Mouse (Mus musculus): ENCODE measurements around the gene Prkar1b. TPM values are rescaled to one million over a fixed set of nuclear protein-coding genes. Genes with fewer than 3 reads are reported as not detected.

The Prkar1b gene
- total and polyA plus RNA-seq, 2 experiments = 0.22 to 0.37 TPM

DNA sequence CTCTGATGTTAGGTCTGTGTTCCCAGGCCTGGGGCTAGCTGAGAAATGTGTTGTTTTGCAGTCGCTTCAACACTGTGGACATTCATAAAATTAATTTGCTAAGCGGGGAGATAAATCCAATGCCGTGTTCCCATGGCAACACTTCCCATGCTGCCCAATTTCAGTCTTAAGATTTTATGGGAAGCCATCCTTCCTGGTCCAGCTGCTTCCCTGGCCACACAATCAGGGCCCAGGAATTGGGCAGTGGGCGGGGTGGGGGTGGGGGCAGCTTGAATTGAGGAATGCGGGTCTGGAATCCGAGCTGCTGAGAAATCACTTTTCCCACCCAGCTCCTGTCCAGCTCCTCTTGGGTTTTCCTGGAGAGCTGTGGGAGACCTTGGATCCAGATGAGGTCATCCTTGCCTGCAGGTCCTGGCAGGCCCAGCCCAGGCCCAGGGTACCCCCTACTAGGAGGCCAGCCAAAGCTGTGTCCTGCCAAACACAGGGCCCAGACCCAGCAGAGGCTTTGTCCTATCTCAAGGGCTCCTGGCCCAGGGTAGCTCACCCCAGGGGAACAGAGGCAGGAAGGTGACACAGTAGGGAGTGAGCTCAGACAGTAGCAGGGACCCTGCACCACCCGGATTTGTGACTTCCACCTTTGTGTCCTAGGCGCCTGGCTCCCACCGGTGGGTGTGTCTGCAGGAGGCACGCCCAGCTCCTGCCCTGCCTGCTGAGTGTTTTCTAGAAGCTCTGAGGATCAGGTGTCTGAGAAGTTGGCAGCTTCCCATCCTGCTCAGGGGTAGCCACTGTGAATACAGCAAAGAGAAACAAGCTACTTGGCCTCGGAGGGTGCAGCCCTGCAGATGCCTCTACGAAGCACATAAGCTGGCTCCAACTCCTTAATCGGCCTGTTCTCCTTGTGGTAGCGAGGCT is 116.1 kb downstream of the Prkar1b start:
- Histone ChIP-seq H3K27me3 (ENCODE audit: control insufficient read depth, insufficient read depth, low read length) (no peaks in the 10 kb centered on the region), H3K27ac (replicated peaks; ENCODE audit: insufficient read depth, low read depth, low read length) (no peak overlapping the region), H3K79me2 (ENCODE audit: control insufficient read depth, insufficient read depth, low read length) (no peaks in the 10 kb centered on the region), H3K9ac (ENCODE audit: low read depth, low read length) (no peak overlapping the region), H3K4me3 (ENCODE audit: insufficient read depth, low read depth, low read length) (no peak overlapping the region), H3K4me1 (ENCODE audit: control insufficient read depth, insufficient read depth, low read length) (no peaks in the 10 kb centered on the region), H3K36me3 (ENCODE audit: control insufficient read depth, insufficient read depth, low read length) (no peaks in the 10 kb centered on the region)
- no peak for DNase-seq (ENCODE audit: extremely low read depth, low read depth, low spot score)
- no peak for TF ChIP-seq CTCF (IDR thresholded peaks at IDR 0.05; ENCODE audit: low read depth, low read length)
- TF ChIP-seq POLR2A (IDR thresholded peaks at IDR 0.05; ENCODE audit: extremely low read depth, insufficient read depth, low read length) = no peak
- 78% methylated on average over 14 of the region's 14 CpGs for WGBS

- Histone ChIP-seq H3K79me2 (ENCODE audit: control insufficient read depth, insufficient read depth, low read length) (no peaks in the 10 kb centered on the region), H3K27me3 (ENCODE audit: control insufficient read depth, insufficient read depth, low read length) (no peaks in the 10 kb centered on the region), H3K4me1 (ENCODE audit: control insufficient read depth, insufficient read depth, low read length) (no peaks in the 10 kb centered on the region; the same call in 1 of the 2 replicates), H3K36me3 (ENCODE audit: control insufficient read depth, insufficient read depth, low read length) (no peaks in the 10 kb centered on the region), H3K4me3 (ENCODE audit: insufficient read depth, low read depth, low read length) (no peak overlapping the region), H3K27ac (replicated peaks; ENCODE audit: insufficient read depth, low read depth, low read length) (no peak overlapping the region), H3K9ac (ENCODE audit: low read depth, low read length) (no peak overlapping the region)
- 39% methylated on average over 15 of the region's 15 CpGs for WGBS
- TF ChIP-seq CTCF (IDR thresholded peaks at IDR 0.05; ENCODE audit: low read depth, low read length) (no peak), POLR2A (IDR thresholded peaks at IDR 0.05; ENCODE audit: extremely low read depth, insufficient read depth, low read length) (no peak)
- no peak for DNase-seq (ENCODE audit: extremely low read depth, low read depth, low spot score)
Observed at GRCm38 (mm10) chr5:139027603-139028002, 122.2 kb downstream of the Prkar1b start.

- Histone ChIP-seq H3K27ac (replicated peaks; ENCODE audit: insufficient read depth, low read depth, low read length) (no peak overlapping the region), H3K4me3 (ENCODE audit: insufficient read depth, low read depth, low read length) (no peak overlapping the region), H3K4me1 (ENCODE audit: control insufficient read depth, insufficient read depth, low read length) (no peaks in the 10 kb centered on the region; the same call in 1 of the 2 replicates), H3K79me2 (ENCODE audit: control insufficient read depth, insufficient read depth, low read length) (no peaks in the 10 kb centered on the region), H3K36me3 (ENCODE audit: control insufficient read depth, insufficient read depth, low read length) (no peaks in the 10 kb centered on the region), H3K9ac (ENCODE audit: low read depth, low read length) (no peak overlapping the region), H3K27me3 (ENCODE audit: control insufficient read depth, insufficient read depth, low read length) (no peaks in the 10 kb centered on the region)
- TF ChIP-seq CTCF (IDR thresholded peaks at IDR 0.05; ENCODE audit: low read depth, low read length) (no peak), POLR2A (IDR thresholded peaks at IDR 0.05; ENCODE audit: extremely low read depth, insufficient read depth, low read length) (no peak)
- DNase-seq (ENCODE audit: extremely low read depth, low read depth, low spot score) = peak; percentile 19
- 82% methylated on average over 12 of the region's 12 CpGs for WGBS
Observed at GRCm38 (mm10) chr5:139024351-139025105, 125.3 kb downstream of the Prkar1b start.

- Histone ChIP-seq H3K4me1 (ENCODE audit: control insufficient read depth, insufficient read depth, low read length) (peaks cover 5% of the 10 kb centered on the region; the same call in 1 of the 2 replicates), H3K27me3 (ENCODE audit: control insufficient read depth, insufficient read depth, low read length) (no peaks in the 10 kb centered on the region), H3K36me3 (ENCODE audit: control insufficient read depth, insufficient read depth, low read length) (no peaks in the 10 kb centered on the region), H3K4me3 (ENCODE audit: insufficient read depth, low read depth, low read length) (no peak overlapping the region), H3K79me2 (ENCODE audit: control insufficient read depth, insufficient read depth, low read length) (no peaks in the 10 kb centered on the region), H3K27ac (replicated peaks; ENCODE audit: insufficient read depth, low read depth, low read length) (no peak overlapping the region), H3K9ac (ENCODE audit: low read depth, low read length) (no peak overlapping the region)
- no peak for DNase-seq (ENCODE audit: extremely low read depth, low read depth, low spot score)
- TF ChIP-seq POLR2A (IDR thresholded peaks at IDR 0.05; ENCODE audit: extremely low read depth, insufficient read depth, low read length) (no peak), CTCF (IDR thresholded peaks at IDR 0.05; ENCODE audit: low read depth, low read length) (no peak)
- 35% methylated on average over 6 of the region's 6 CpGs for WGBS
Observed at GRCm38 (mm10) chr5:139020595-139020994, 129.2 kb downstream of the Prkar1b start.

DNA sequence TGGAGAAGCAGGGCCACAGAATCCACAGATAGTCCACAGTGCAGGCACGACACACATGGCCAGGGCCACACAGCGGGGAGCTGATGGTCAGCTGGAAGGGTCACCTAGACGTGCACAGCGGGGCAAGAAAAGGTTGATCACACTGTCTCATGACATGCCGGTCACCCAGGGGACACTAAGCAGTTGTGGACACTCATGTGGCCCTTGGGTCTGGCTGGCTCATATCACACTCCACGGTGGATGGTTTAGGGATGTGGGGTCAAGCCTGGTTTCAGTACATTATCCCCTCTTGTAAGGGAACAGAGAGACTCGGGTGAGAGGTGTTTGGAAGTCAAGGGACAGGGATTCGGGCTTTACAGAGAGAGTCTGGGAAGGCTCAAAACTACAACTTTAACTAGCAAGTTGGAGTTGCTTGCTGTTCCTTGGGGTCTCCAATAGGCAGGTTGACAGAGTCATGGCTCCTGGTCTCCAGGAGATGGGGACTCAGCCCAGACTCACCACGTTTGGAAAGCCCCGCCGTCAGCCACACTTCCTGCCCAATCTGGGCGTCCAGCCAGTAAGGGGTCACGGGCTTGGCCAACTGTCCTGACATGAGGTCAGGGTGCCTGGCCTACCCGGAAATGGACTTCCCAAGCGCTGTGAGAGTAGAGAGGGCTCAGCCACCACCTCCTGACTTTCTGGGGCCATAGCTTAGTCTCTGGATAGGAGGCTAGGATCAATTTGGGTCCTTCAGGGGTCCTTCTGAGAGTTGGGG is 132.3 kb downstream of the Prkar1b start:
- Histone ChIP-seq H3K79me2 (ENCODE audit: control insufficient read depth, insufficient read depth, low read length) (no peaks in the 10 kb centered on the region), H3K4me3 (ENCODE audit: insufficient read depth, low read depth, low read length) (no peak overlapping the region), H3K27me3 (ENCODE audit: control insufficient read depth, insufficient read depth, low read length) (no peaks in the 10 kb centered on the region), H3K27ac (replicated peaks; ENCODE audit: insufficient read depth, low read depth, low read length) (no peak overlapping the region), H3K4me1 (ENCODE audit: control insufficient read depth, insufficient read depth, low read length) (peaks cover 5% of the 10 kb centered on the region; the same call in 1 of the 2 replicates), H3K36me3 (ENCODE audit: control insufficient read depth, insufficient read depth, low read length) (no peaks in the 10 kb centered on the region), H3K9ac (ENCODE audit: low read depth, low read length) (no peak overlapping the region)
- peak; percentile 41 for DNase-seq (ENCODE audit: extremely low read depth, low read depth, low spot score)
- TF ChIP-seq POLR2A (IDR thresholded peaks at IDR 0.05; ENCODE audit: extremely low read depth, insufficient read depth, low read length) (no peak), CTCF (IDR thresholded peaks at IDR 0.05; ENCODE audit: low read depth, low read length) (no peak)
- WGBS = 50% methylated on average over 15 of the region's 15 CpGs

Data from liver, adult 2 months (tissue).